Mouse (Mus musculus) left cerebral cortex, postnatal 10 days (tissue): ENCODE measurements around the gene Irx6. TPM values are rescaled to one million over a fixed set of nuclear protein-coding genes. Genes with fewer than 3 reads are reported as not detected.

Source experiments
- DNase-seq, 2 experiments: peaks; one replicate each; pipeline ENCODE4 v3.0.0; 2021 to 2022; ENCODE audit warnings: low spot score in 2 of 2, mixed read lengths in 1 of 2; ENCODE audit errors: extremely low spot score in 1 of 2
- intact Hi-C: fragments of 180-260 bp; cut with DNase I; formaldehyde crosslinking; loops from one replicate; pipeline ENCODE4 v1.15.1; 2025
- total RNA-seq, 2 experiments: library from RNA; stranded (reverse); gene quantifications; 2 replicates each; pipeline ENCODE4 v1.2.3; 2021

Gene Irx6
- total RNA-seq, 2 experiments from 2014 or later: 0.09 to 0.20 TPM

DNA sequence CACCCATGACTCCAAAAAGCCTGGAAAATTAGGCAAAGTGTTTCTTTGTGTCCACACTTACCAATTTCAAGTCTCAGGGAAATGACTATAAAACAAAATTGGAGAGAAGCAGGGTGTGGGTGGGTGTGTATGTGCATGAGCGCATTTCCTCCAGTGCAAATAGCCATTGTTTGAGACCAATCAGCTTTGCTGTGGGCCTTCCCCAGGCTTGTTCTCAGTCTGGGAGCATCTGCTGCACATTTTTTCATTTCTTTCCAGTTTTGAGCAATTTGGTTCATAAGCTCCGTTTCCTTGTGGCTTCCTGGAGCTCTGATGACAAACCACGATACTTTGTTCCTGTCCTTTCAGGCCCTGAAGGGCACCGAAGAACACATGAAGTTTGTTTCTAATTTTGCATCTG, 43.3 kb downstream of the Irx6 start:
- no peak for DNase-seq
- intact Hi-C loops: no loop called here

DNA sequence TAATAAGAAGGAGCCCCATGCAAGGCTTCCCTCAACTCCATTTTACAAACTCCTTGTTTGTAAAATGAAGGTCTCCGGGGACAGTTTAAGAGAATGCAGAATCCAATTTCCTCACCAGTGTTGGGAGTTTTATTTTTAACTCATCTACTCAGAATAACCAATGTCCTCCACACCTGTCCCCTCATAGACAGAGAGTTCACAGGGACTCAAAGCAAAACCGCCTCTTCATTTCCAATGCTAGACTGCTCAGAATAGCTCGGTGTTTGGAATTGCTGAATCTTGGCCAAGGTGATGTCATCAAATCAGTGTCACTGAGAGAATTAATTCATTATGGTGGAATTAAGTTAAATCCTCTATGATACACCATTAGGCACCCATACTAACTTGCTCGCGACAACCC, 44.0 kb downstream of the Irx6 start:
- no peak for DNase-seq
- intact Hi-C loops: no loop called here

DNA sequence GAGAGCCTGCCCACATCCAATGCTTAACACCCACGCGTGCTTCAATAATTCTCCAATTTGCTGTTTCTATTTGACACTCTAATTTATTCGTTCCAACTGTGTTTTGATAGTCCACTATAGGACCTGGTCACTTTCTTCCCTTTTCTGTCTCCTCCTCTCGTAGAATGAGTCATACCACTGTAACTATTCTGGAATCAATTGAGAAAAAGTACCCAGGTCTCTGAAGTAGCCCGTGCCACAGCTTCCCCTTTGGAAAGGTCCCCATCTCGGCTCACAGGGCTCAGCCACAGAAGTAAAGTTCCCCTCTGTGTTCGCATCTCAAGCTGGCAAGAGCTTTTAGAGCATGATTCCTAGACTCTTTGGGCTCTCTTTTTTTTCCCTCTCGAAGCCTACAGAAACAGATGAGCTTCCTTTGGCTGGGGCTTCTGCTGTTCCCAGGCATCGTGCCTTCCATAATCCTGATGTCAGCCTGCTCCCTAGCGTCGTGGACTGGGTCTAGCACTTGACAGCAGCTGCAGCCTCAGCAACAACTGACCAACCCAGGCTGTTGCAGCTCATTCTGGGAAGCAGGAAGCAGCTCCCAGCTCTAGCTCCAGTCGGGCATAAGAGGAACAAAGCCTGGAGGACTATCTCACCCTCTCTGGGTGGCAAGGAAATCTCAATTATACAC, 47.3 kb downstream of the Irx6 start:
- DNase-seq: peak; percentile 70 to 75
- intact Hi-C loops: loop anchor here (1.0 to 10.0 kb wide), 3 partner anchors 359 to 1527 kb away; partner anchors contain the start of gene Aktip

DNA sequence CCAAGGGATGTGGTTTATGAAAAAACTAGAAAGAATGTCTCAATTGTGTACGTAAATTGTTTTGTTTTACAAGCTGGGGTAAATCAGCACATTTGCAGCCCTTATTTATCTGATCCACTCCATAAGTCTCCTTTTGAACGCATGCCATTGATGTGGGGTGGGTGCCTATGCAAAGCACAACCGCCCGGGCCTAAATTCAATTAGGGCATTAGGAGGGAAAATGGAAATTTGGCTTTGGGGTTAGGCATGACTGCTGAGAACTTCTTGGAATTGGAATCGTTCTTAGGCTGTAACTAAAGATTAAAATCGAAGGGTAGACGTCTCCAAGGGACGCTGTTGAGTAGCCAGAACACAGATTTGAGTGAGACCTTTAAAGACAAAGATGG, 47.8 kb downstream of the Irx6 start:
- intact Hi-C loops: loop anchor here (1.0 to 10.0 kb wide), 3 partner anchors 360 to 1527 kb away; partner anchors contain the start of gene Aktip

DNA sequence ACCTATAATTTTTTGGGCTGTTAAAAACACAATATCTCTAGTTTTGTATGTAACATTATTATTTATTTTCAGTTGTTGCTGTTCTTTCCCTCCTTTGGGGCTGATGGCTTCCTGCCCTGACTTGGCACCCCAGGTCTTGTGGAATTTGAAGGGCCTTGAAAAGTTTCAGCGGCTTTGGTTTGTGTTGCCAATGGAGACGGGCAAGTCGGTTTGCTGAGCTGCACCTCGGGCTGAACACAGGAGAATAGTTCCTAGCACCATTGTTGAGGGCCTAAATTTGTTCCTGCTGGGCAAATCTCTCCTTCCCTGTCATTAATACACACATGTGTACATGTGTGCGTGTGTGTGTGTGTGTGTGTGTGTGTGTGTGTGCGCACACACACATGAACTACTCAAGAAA, 49.2 kb downstream of the Irx6 start:
- DNase-seq: no peak
- intact Hi-C loops: loop anchor here (10.0 kb wide), 2 partner anchors 909 to 1529 kb away; partner anchors contain the start of gene Aktip

More for the DNA sequence above, 47.8 kb downstream of the Irx6 start:
- no peak for DNase-seq

DNA sequence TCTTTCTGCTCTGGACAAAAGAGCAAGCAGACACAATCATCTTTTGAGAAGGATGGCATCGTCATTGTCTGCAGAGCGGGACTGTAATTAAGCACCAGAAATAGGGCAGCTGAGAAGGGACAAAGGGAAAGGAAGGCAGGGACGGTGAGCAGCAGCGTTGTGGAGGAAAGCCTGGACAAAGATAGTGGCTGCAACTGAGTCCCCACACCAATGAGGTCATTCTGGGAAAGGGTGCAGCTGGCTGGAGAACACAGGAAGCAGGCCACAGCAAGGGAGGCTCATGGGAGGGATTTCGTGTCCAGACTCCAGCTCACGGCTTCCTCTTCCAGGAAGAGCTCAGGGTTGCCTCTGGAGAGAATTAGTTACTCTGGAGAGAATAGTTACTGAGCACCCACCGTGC, 49.9 kb downstream of the Irx6 start:
- no peak for DNase-seq
- intact Hi-C loops: loop anchor here (10.0 kb wide), 2 partner anchors 909 to 1529 kb away; partner anchors contain the start of gene Aktip

DNA sequence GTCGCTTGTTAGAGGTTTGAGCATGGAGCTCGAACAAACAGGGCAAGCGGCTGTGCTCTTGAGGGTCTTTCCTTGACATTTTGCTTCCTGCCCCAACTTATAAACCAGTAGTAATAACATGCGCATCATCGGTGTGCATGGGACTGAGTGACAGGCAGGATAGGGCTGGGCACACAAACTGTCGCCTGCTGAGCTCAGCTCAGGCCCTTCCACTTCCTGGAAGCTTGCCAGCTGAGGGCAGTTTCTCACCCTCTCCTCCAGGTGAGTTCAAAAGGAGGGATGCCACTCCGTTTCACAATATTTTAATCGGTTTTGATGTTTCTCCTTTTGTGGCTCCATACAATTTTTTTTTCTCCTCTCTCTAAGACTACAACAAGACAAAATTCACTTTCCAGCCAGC, 50.3 kb downstream of the Irx6 start:
- intact Hi-C loops: loop anchor here (10.0 kb wide), 2 partner anchors 910 to 1530 kb away; partner anchors contain the start of gene Aktip
- no peak for DNase-seq

Other genes with a start within 250 kb of the Irx6 start
- gene Mmp2, start 153.0 kb downstream of the Irx6 start, total RNA-seq: 1 to 10 TPM; 6.1 to 6.6 TPM
- 10 to 100 TPM in 1 of 2 experiments, 1 to 10 TPM in 1; 8.9 to 11.2 TPM for gene Lpcat2, start 181.1 kb downstream of the Irx6 start, total RNA-seq
- 1 to 10 TPM; 1.1 to 1.7 TPM for gene Capns2, start 227.1 kb downstream of the Irx6 start, total RNA-seq